8 mouse cellular contexts compared by ENCODE assay signal in the genomic region with DNA sequence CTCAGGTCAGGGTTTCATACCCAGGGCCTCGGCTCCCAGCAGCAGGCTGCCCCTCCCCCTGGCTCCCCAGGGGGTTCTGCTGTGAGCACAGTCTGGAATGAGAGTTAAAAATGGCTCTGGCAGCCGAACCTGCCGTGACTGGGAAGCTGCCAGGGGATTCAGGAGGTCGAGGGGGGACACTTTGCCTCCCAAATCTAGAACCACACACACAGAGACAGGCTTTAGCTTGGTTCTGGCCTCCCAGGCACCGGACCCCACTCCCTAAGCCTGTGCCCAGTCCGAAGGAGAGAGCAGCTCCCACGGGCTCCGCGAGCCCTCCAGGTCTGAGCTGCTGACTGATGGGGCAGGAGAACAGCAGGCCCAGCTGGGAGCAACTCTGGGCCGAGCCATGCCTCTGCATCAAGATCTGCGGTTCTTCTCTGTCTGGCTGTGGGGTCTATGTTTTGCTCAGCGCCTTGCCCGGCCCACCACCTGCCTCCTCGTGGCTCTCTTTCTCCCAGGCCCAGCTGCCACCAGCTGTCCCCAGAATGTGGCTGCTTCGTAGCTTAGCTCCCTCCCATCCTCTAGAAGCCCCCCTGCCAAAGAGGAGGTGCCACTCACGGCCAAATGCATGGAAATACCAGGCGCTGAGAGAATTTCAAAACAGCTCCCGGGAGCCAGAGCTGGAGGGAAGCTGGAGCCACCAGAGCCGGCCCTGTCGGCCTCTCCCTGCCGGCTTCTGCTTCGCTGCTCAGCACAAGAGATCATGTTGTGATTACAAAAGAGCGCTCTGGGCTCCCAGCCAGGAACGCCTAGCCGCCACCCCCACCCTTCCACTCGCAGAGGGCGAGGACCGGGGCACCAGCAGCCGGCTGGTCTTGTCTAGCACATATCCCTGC. TPM values are rescaled to one million over a fixed set of nuclear protein-coding genes. Genes with fewer than 3 reads are reported as not detected.
DNase-seq lines count a peak whose midpoint lies in the region; ATAC-seq and TF ChIP-seq lines count a peak whose summit lies in the region.

Ccdc9b (minus strand) TSS at position 756 of the 878 bp plus-strand sequence.

- TF ChIP-seq POLR2A in myocyte (IDR thresholded peaks at IDR 0.05; ENCODE audit: insufficient read length, low read depth), result peak; percentile 59

- H3K79me2 ChIP-seq in myocyte (ENCODE audit: control insufficient read depth, insufficient read depth), result no peaks in the 10 kb centered on the region

- peak; percentile 72 for ATAC-seq in forebrain, embryonic 11.5 days (replicated peaks; ENCODE audit: low FRiP score)
- ATAC-seq in heart, embryonic 14.5 days (ENCODE audit: insufficient number of reproducible peaks, insufficient read depth, low FRiP score, low read depth), result peak; percentile 66
- ATAC-seq in liver, embryonic 12.5 days, result peak; percentile 77
- peak; percentile 84 for ATAC-seq in stomach, embryonic 15.5 days (ENCODE audit: insufficient read depth, low FRiP score, low read depth)

- peaks cover 25% of the 10 kb centered on the region for H3K4me1 ChIP-seq in forebrain, embryonic 11.5 days (replicated peaks; ENCODE audit: control insufficient read depth, insufficient read depth, low read length)
- H3K4me1 ChIP-seq in heart, embryonic 14.5 days (ENCODE audit: control insufficient read depth in 2 of 2, insufficient read depth in 2 of 2, low read length in 2 of 2), result peaks cover 43 to 44% of the 10 kb centered on the region in 2 experiments
- H3K4me1 ChIP-seq in liver, embryonic 12.5 days, result peaks cover 51% of the 10 kb centered on the region
- H3K4me1 ChIP-seq in stomach, embryonic 15.5 days, result peaks cover 35% of the 10 kb centered on the region

- H3ac ChIP-seq in myocyte (ENCODE audit: control insufficient read depth, insufficient read length), result peak within 1 kb of the TSS; percentile 5

- peak; percentile 69 for DNase-seq in CD4-positive, CD25-positive, alpha-beta regulatory T cell, adult 2 months (ENCODE audit: low read depth, low spot score)
- peak; percentile 63 for DNase-seq in brain, embryonic 18.5 days (ENCODE audit: low read depth, low spot score)
- DNase-seq in forebrain, embryonic 11.5 days (ENCODE audit: low spot score), result peak; percentile 89
- DNase-seq in kidney, postnatal 10 days, result peak; percentile 96

- no peaks in the 10 kb centered on the region for H3K9me3 ChIP-seq in forebrain, embryonic 11.5 days (ENCODE audit: control insufficient read depth, low read length)
- H3K9me3 ChIP-seq in heart, embryonic 14.5 days (ENCODE audit: control insufficient read depth, low read length), result no peaks in the 10 kb centered on the region
- H3K9me3 ChIP-seq in liver, embryonic 12.5 days (replicated peaks), result no peaks in the 10 kb centered on the region
- H3K9me3 ChIP-seq in stomach, embryonic 15.5 days, result no peaks in the 10 kb centered on the region

- H3K36me3 ChIP-seq in forebrain, embryonic 11.5 days (ENCODE audit: control insufficient read depth, insufficient read depth, low read length), result no peaks in the 10 kb centered on the region
- peaks cover 15% of the 10 kb centered on the region for H3K36me3 ChIP-seq in heart, embryonic 14.5 days (ENCODE audit: control insufficient read depth, insufficient read depth, low read length)
- H3K36me3 ChIP-seq in liver, embryonic 12.5 days, result no peaks in the 10 kb centered on the region
- peaks cover 8% of the 10 kb centered on the region for H3K36me3 ChIP-seq in myocyte (ENCODE audit: control insufficient read depth, insufficient read depth)
- no peaks in the 10 kb centered on the region for H3K36me3 ChIP-seq in stomach, embryonic 15.5 days

- peak within 1 kb of the TSS; percentile 71 for H3K27ac ChIP-seq in forebrain, embryonic 11.5 days (ENCODE audit: low read depth, low read length)
- H3K27ac ChIP-seq in heart, embryonic 14.5 days (replicated peaks in 1 of 2; ENCODE audit: control insufficient read depth in 1 of 2, insufficient read depth in 1 of 2, low read depth in 2 of 2, low read length in 2 of 2), result peak within 1 kb of the TSS; percentile 98
- H3K27ac ChIP-seq in liver, embryonic 12.5 days, result peak within 1 kb of the TSS; percentile 73
- H3K27ac ChIP-seq in stomach, embryonic 15.5 days, result peak within 1 kb of the TSS; percentile 95

- peak within 1 kb of the TSS; percentile 55 for H3K4me2 ChIP-seq in forebrain, embryonic 11.5 days (ENCODE audit: low read depth, low read length, severe bottlenecking)
- peak within 1 kb of the TSS; percentile 71 for H3K4me2 ChIP-seq in heart, embryonic 14.5 days (ENCODE audit: low read length)
- H3K4me2 ChIP-seq in liver, embryonic 12.5 days, result peak within 1 kb of the TSS; percentile 68
- peak within 1 kb of the TSS; percentile 99 for H3K4me2 ChIP-seq in myocyte (ENCODE audit: low read depth)
- peak within 1 kb of the TSS; percentile 54 for H3K4me2 ChIP-seq in stomach, embryonic 15.5 days

- WGBS in forebrain, embryonic 11.5 days, result 5% methylated on average over 29 of the region's 29 CpGs
- WGBS in heart, embryonic 14.5 days, result 2% methylated on average over 29 of the region's 29 CpGs
- WGBS in liver, embryonic 12.5 days (ENCODE audit: insufficient replicate concordance), result 25% methylated on average over 29 of the region's 29 CpGs
- 8% methylated on average over 29 of the region's 29 CpGs for WGBS in stomach, embryonic 15.5 days

- peak within 1 kb of the TSS; percentile 57 for H3K9ac ChIP-seq in forebrain, embryonic 11.5 days (ENCODE audit: low read length)
- peak within 1 kb of the TSS; percentile 78 for H3K9ac ChIP-seq in heart, embryonic 14.5 days (ENCODE audit: low read length)
- H3K9ac ChIP-seq in liver, embryonic 12.5 days, result peak within 1 kb of the TSS; percentile 56
- no peak within 1 kb of the TSS for H3K9ac ChIP-seq in stomach, embryonic 15.5 days

- peaks cover 7% of the 10 kb centered on the region for H3K27me3 ChIP-seq in forebrain, embryonic 11.5 days (ENCODE audit: control insufficient read depth, insufficient read depth, low read length)
- H3K27me3 ChIP-seq in heart, embryonic 14.5 days (ENCODE audit: control insufficient read depth, insufficient read depth, low read length), result no peaks in the 10 kb centered on the region; the same call in 1 of the 2 replicates
- peaks cover 37% of the 10 kb centered on the region for H3K27me3 ChIP-seq in liver, embryonic 12.5 days (replicated peaks)
- H3K27me3 ChIP-seq in myocyte (ENCODE audit: control insufficient read depth, insufficient read depth, insufficient read length), result no peaks in the 10 kb centered on the region
- no peaks in the 10 kb centered on the region for H3K27me3 ChIP-seq in stomach, embryonic 15.5 days (replicated peaks)

- H3K4me3 ChIP-seq in forebrain, embryonic 11.5 days (ENCODE audit: low read depth, low read length), result peak within 1 kb of the TSS; percentile 5
- peak within 1 kb of the TSS; percentile 35 to 43 for H3K4me3 ChIP-seq in heart, embryonic 14.5 days (ENCODE audit: control insufficient read depth in 1 of 2, insufficient read depth in 1 of 2, low read depth in 1 of 2, low read length in 2 of 2)
- H3K4me3 ChIP-seq in liver, embryonic 12.5 days, result peak within 1 kb of the TSS; percentile 24
- peak within 1 kb of the TSS; percentile 58 for H3K4me3 ChIP-seq in myocyte
- peak within 1 kb of the TSS; percentile 29 for H3K4me3 ChIP-seq in stomach, embryonic 15.5 days (replicated peaks)

TF ChIP-seq in myocyte, 11 proteins besides CTCF, POLR2A, EP300 and RAD21:
- TF ChIP-seq CEBPB (IDR thresholded peaks at IDR 0.05; ENCODE audit: insufficient read depth, poor library complexity, severe bottlenecking) (0 out of 2 replicates have a peak, but pooled peaks have one; percentile 26), USF1 (IDR thresholded peaks at IDR 0.05; ENCODE audit: low read depth) (no peak), SRF (IDR thresholded peaks at IDR 0.05; ENCODE audit: control insufficient read depth, insufficient read length, low read depth) (no peak), POLR2AphosphoS2 (IDR thresholded peaks at IDR 0.05; ENCODE audit: insufficient read length, low read depth) (peak; percentile 24), E2F4 (IDR thresholded peaks at IDR 0.05; ENCODE audit: insufficient read depth) (no peak), MYOD1 (IDR thresholded peaks at IDR 0.05; ENCODE audit: control insufficient read depth in 1 of 3, insufficient read length in 2 of 3, low read depth in 2 of 3) (peak; percentile 18 to 95 (median 92)), REST (IDR thresholded peaks at IDR 0.05; ENCODE audit: insufficient read depth, insufficient read length) (no peak), MAX (IDR thresholded peaks at IDR 0.05; ENCODE audit: low read depth) (no peak), TCF3 (IDR thresholded peaks at IDR 0.05; ENCODE audit: insufficient read length, low read depth) (peak; percentile 92), TCF12 (IDR thresholded peaks at IDR 0.05; ENCODE audit: insufficient read depth, poor library complexity, severe bottlenecking) (peak; percentile 88), MYOG (IDR thresholded peaks at IDR 0.05; ENCODE audit: control insufficient read depth in 1 of 3, insufficient read depth in 1 of 3, insufficient read length in 2 of 3, low read depth in 2 of 3) (peak; percentile 76 to 97 (median 97))

RNA-seq across cellular contexts. Expression of gene Ccdc9b, which starts in this region (rescaled TPM):
- polyA plus RNA-seq in forebrain, embryonic 11.5 days (2014; fragmentation: Nextera tagmentation; extraction: Ambion mirVana), result 0.36 and 0.87 TPM in 2 replicates
- 1.7 and 2.2 TPM in 2 replicates for polyA plus RNA-seq in heart, embryonic 14.5 days (2014; fragmentation: Nextera tagmentation; extraction: Ambion mirVana)
- 0.36 and 0.39 TPM in 2 replicates for polyA plus RNA-seq in liver, embryonic 12.5 days (2016; fragmentation: Nextera tagmentation; extraction: Ambion mirVana)
- 9.0 TPM for polyA plus RNA-seq in myocyte (2012; fragmentation: generic; extraction: Trizol)
- 1.4 and 1.5 TPM in 2 replicates for polyA plus RNA-seq in stomach, embryonic 15.5 days (2015; fragmentation: Nextera tagmentation; extraction: Ambion mirVana)

Comparison
In these comparisons a context has a peak if more than half of its experiments do, and no peak if none do; other contexts are left out.
1. Peak in every context shown above with its lines: DNase-seq, ATAC-seq, H3K4me3 ChIP-seq and H3K27ac ChIP-seq.
2. Peak in DNase-seq, ATAC-seq, H3K4me3 ChIP-seq, H3K27ac ChIP-seq, H3K9ac ChIP-seq and H3K4me2 ChIP-seq in forebrain, embryonic 11.5 days; RNA of the gene not detected or under 1 TPM.
3. Peak in ATAC-seq, H3K4me3 ChIP-seq, H3K27ac ChIP-seq, H3K9ac ChIP-seq and H3K4me2 ChIP-seq in liver, embryonic 12.5 days; RNA of the gene not detected or under 1 TPM.
4. H3K4me3 ChIP-seq: peak in every context shown above with its lines; median percentile 58 in myocyte; 39 in heart, embryonic 14.5 days; 29 in stomach, embryonic 15.5 days; 24 in liver, embryonic 12.5 days; 5 in forebrain, embryonic 11.5 days.